In the genomic region with DNA sequence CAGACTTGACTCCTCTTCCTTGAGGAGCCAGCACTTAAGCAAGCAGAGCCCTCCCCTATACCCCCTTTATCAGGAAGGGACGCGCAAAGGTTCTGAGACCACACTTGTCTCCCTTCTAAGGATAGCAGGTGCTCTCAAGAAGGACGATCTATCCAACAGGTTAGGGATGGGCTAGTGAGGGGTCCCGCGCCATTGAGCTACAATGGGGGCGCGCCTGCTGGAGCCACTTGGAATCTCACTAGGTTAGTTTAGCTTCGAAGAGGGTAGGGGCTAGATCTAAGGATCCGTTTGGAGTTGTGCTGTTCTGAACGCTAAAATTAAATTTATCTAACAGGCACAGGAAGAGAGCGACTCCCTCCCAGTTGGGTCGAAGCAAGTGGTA, we compare ENCODE assay signal across 8 mouse cellular contexts. TPM values are rescaled to one million over a fixed set of nuclear protein-coding genes. Genes with fewer than 3 reads are reported as not detected.
A peak's percentile ranks its signal among the peaks of the same experiment; 100 is the strongest.
DNase-seq lines count a peak whose midpoint lies in the region; ATAC-seq and TF ChIP-seq lines count a peak whose summit lies in the region.

No protein-coding gene starts in this region.

- peak; percentile 34 for ATAC-seq in forebrain, embryonic 11.5 days (replicated peaks; ENCODE audit: low FRiP score)
- ATAC-seq in liver, embryonic 12.5 days: no peak
- no peak for ATAC-seq in stomach, embryonic 16.5 days (ENCODE audit: insufficient read depth, low FRiP score)

- TF ChIP-seq EP300 in ES-Bruce4 (IDR thresholded peaks at IDR 0.05; ENCODE audit: insufficient read depth, low read depth, low read length): no peak

- H3K9me3 ChIP-seq in heart, embryonic 10.5 days: no peaks in the 10 kb centered on the region
- 0 out of 2 replicates have a peak, but pooled peaks cover 9% of the 10 kb centered on the region for H3K9me3 ChIP-seq in ES-Bruce4 (replicated peaks; ENCODE audit: control insufficient read depth, insufficient read depth, low read length, poor library complexity, severe bottlenecking)
- no peaks in the 10 kb centered on the region for H3K9me3 ChIP-seq in forebrain, embryonic 11.5 days (ENCODE audit: control insufficient read depth, low read length)
- H3K9me3 ChIP-seq in liver, embryonic 12.5 days (replicated peaks): no peaks in the 10 kb centered on the region
- no peaks in the 10 kb centered on the region for H3K9me3 ChIP-seq in stomach, embryonic 16.5 days (replicated peaks; ENCODE audit: control insufficient read depth, low read length)

- H3K4me1 ChIP-seq in heart, embryonic 10.5 days: peaks cover 35% of the 10 kb centered on the region
- H3K4me1 ChIP-seq in ES-Bruce4 (ENCODE audit: control insufficient read depth, insufficient read depth, low read length): peaks cover 2% of the 10 kb centered on the region
- peaks cover 3% of the 10 kb centered on the region; the same call in 1 of the 2 replicates for H3K4me1 ChIP-seq in forebrain, embryonic 11.5 days (replicated peaks; ENCODE audit: control insufficient read depth, insufficient read depth, low read length)
- H3K4me1 ChIP-seq in liver, embryonic 12.5 days: peaks cover 40% of the 10 kb centered on the region
- peaks cover 8% of the 10 kb centered on the region for H3K4me1 ChIP-seq in stomach, embryonic 16.5 days (ENCODE audit: control insufficient read depth, insufficient read depth, low read length)

- peak overlapping the region; percentile 95 for H3K4me3 ChIP-seq in heart, embryonic 10.5 days
- peak overlapping the region; percentile 92 for H3K4me3 ChIP-seq in ES-Bruce4 (ENCODE audit: low read depth, low read length)
- H3K4me3 ChIP-seq in forebrain, embryonic 11.5 days (ENCODE audit: low read depth, low read length): peak overlapping the region; percentile 80
- H3K4me3 ChIP-seq in liver, embryonic 12.5 days: peak overlapping the region; percentile 82
- peak overlapping the region; percentile 80 for H3K4me3 ChIP-seq in stomach, embryonic 16.5 days (replicated peaks; ENCODE audit: low read length)

- no peak for TF ChIP-seq POLR2A in ES-Bruce4 (IDR thresholded peaks at IDR 0.05; ENCODE audit: insufficient read depth, low read length)

- H3K27ac ChIP-seq in heart, embryonic 10.5 days: peak overlapping the region; percentile 97
- H3K27ac ChIP-seq in ES-Bruce4 (ENCODE audit: insufficient read depth, low read length): no peak overlapping the region
- H3K27ac ChIP-seq in forebrain, embryonic 11.5 days (ENCODE audit: low read depth, low read length): no peak overlapping the region
- H3K27ac ChIP-seq in liver, embryonic 12.5 days: peak overlapping the region; percentile 93
- H3K27ac ChIP-seq in stomach, embryonic 16.5 days (ENCODE audit: low read length): no peak overlapping the region

- H3K36me3 ChIP-seq in heart, embryonic 10.5 days: no peaks in the 10 kb centered on the region
- H3K36me3 ChIP-seq in ES-Bruce4 (ENCODE audit: control insufficient read depth, insufficient read depth, low read length, poor library complexity, severe bottlenecking): no peaks in the 10 kb centered on the region
- H3K36me3 ChIP-seq in forebrain, embryonic 11.5 days (ENCODE audit: control insufficient read depth, insufficient read depth, low read length): no peaks in the 10 kb centered on the region
- H3K36me3 ChIP-seq in liver, embryonic 12.5 days: no peaks in the 10 kb centered on the region
- H3K36me3 ChIP-seq in stomach, embryonic 16.5 days (ENCODE audit: control insufficient read depth, insufficient read depth, low read length): no peaks in the 10 kb centered on the region

- WGBS in heart, embryonic 10.5 days: 2% methylated on average over 12 of the region's 12 CpGs
- 2% methylated on average over 12 of the region's 12 CpGs for WGBS in forebrain, embryonic 11.5 days
- WGBS in liver, embryonic 12.5 days (ENCODE audit: insufficient replicate concordance): 1% methylated on average over 12 of the region's 12 CpGs
- 2% methylated on average over 12 of the region's 12 CpGs for WGBS in stomach, embryonic 16.5 days

- DNase-seq in heart, embryonic 10.5 days (ENCODE audit: low spot score): no peak
- no peak for DNase-seq in heart, adult 18-20 months
- DNase-seq in forebrain, embryonic 11.5 days (ENCODE audit: low spot score): peak; percentile 64
- DNase-seq in adrenal gland, adult (ENCODE audit: inconsistent age in 2 of 2, low spot score in 1 of 2): no peak
- no peak for DNase-seq in right cerebral cortex, postnatal 25 days

- TF ChIP-seq CTCF in ES-Bruce4 (IDR thresholded peaks at IDR 0.05; ENCODE audit: low read depth, low read length): no peak

- H3K27me3 ChIP-seq in heart, embryonic 10.5 days (ENCODE audit: insufficient read depth, poor library complexity, severe bottlenecking): no peaks in the 10 kb centered on the region
- no peaks in the 10 kb centered on the region for H3K27me3 ChIP-seq in ES-Bruce4 (ENCODE audit: control insufficient read depth, insufficient read depth, low read length, poor library complexity, severe bottlenecking)
- H3K27me3 ChIP-seq in forebrain, embryonic 11.5 days (ENCODE audit: control insufficient read depth, insufficient read depth, low read length): peaks cover 6% of the 10 kb centered on the region
- H3K27me3 ChIP-seq in liver, embryonic 12.5 days (replicated peaks): peaks cover 26% of the 10 kb centered on the region
- peaks cover 14% of the 10 kb centered on the region for H3K27me3 ChIP-seq in stomach, embryonic 16.5 days (ENCODE audit: control insufficient read depth, insufficient read depth, low read length)

- peak overlapping the region; percentile 87 for H3K9ac ChIP-seq in ES-Bruce4 (ENCODE audit: low read depth, poor library complexity, severe bottlenecking)
- peak overlapping the region; percentile 83 for H3K9ac ChIP-seq in forebrain, embryonic 11.5 days (ENCODE audit: low read length)
- H3K9ac ChIP-seq in liver, embryonic 12.5 days: peak overlapping the region; percentile 92
- H3K9ac ChIP-seq in stomach, embryonic 16.5 days (ENCODE audit: low read length): peak overlapping the region; percentile 82

- H3K4me2 ChIP-seq in forebrain, embryonic 11.5 days (ENCODE audit: low read depth, low read length, severe bottlenecking): peak overlapping the region; percentile 87
- H3K4me2 ChIP-seq in liver, embryonic 12.5 days: peak overlapping the region; percentile 94
- peak overlapping the region; percentile 91 for H3K4me2 ChIP-seq in stomach, embryonic 16.5 days (ENCODE audit: low read depth, low read length)

RNA-seq across cellular contexts. Expression of a gene that starts 0.9 kb away (rescaled TPM):
- 6.3 and 7.7 TPM in 2 replicates for polyA plus RNA-seq in heart, embryonic 10.5 days (2016; fragmentation: Nextera tagmentation; extraction: Ambion mirVana)
- total RNA-seq in heart, adult 18-20 months (2021): 10 to 100 TPM; 20.3 to 21.3 TPM
- 3.3 and 4.0 TPM in 2 replicates for polyA plus RNA-seq in ES-Bruce4 (2011; ENCODE audit: insufficient read depth, insufficient read length, low read depth, missing spikeins)
- polyA plus RNA-seq in forebrain, embryonic 11.5 days (2014; fragmentation: Nextera tagmentation; extraction: Ambion mirVana): 2.2 and 2.3 TPM in 2 replicates
- 9.1 and 9.5 TPM in 2 replicates for polyA plus RNA-seq in liver, embryonic 12.5 days (2016; fragmentation: Nextera tagmentation; extraction: Ambion mirVana)
- polyA plus RNA-seq in stomach, embryonic 16.5 days (2015; fragmentation: Nextera tagmentation; extraction: Ambion mirVana): 3.8 and 4.1 TPM in 2 replicates

Comparison
In these comparisons a context has a peak if more than half of its experiments do, and no peak if none do; other contexts are left out.
1. H3K27ac ChIP-seq: peak in heart, embryonic 10.5 days (single experiment) and liver, embryonic 12.5 days (single experiment); none in ES-Bruce4 (single experiment), forebrain, embryonic 11.5 days (single experiment) and stomach, embryonic 16.5 days (single experiment).
2. Peak in every context shown above with its lines, with median percentiles within 50 percentile points of each other: H3K4me3 ChIP-seq, H3K9ac ChIP-seq and H3K4me2 ChIP-seq.